Mouse (Mus musculus) thymus, adult 18-20 months (tissue): ENCODE results near the gene Arap1.
A peak's percentile ranks its signal among the peaks of the same experiment; 100 is the strongest.

Source experiments
- DNase-seq, 2 experiments: peaks; one replicate each; pipeline ENCODE4 v3.0.0; 2022; ENCODE audit warnings: mixed read lengths in 2 of 2

Arap1 gene

DNA sequence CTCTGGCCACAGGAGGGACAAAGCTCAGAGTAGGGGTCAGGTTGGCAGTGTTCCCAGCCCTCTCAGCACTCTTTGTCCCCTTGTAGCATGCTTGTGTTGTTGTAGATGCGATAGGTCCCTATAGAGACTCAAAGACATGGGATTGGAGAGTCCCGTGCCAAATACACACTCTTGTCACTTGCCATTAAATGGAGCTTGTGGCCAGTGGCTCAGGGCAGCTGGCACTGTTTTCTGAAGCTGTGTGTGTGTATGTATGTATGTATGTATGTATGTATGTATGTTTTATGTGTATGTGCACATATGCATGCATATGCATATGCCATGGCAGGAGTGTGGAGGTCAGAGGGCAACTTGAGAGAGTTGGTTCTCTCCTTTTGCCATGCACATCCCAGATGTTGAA is 20.1 kb upstream of the Arap1 start:
- DNase-seq: no peak

DNA sequence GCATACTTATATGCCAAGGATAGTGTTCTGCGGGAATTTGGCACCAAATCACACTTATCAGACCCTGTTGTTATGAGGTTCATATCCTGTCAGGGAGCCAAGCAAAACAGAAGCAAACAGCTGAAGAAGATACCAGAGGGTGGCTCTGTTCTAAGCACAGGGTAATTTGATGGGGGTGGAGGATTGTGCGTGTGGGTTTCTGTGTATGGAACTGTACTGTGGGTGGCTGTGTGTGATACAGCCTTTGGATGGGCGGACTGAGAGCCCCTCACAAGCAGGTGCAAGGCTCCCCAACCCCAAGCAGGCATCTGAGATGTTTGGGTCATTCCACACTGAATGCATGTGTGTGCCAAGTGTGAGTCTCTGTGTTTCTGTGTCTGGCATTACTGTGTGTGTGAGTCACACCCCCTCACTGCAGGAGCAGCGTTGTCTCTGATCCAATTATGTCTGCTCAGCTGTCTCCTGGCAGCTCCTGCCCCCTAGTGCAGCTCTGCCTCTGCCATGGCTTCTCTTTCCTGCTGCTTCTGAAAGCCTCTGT is 19.2 kb upstream of the Arap1 start:
- DNase-seq: no peak

- no peak for DNase-seq
Measured at GRCm38 (mm10) chr7:101329606-101330005, 18.3 kb upstream of the Arap1 start.

- DNase-seq: no peak
Measured at GRCm38 (mm10) chr7:101330074-101330840, 17.6 kb upstream of the Arap1 start.

DNA sequence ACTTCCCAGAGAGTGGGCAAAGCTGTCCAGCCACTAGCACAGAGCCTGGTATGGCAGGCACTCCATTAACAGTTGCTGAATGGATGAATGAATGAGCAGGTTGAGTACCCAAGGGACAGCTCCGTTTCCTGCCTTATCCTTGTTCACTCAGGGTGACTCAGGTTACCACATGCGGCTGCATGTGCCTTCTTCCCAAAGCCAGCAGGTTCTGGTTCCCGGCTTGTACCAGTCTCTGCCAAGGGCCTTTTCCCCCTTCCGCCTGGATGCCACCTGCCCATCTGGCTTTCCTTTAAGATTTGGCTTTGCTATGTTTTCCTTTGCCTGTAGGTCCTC is 17.1 kb upstream of the Arap1 start:
- no peak for DNase-seq

DNA sequence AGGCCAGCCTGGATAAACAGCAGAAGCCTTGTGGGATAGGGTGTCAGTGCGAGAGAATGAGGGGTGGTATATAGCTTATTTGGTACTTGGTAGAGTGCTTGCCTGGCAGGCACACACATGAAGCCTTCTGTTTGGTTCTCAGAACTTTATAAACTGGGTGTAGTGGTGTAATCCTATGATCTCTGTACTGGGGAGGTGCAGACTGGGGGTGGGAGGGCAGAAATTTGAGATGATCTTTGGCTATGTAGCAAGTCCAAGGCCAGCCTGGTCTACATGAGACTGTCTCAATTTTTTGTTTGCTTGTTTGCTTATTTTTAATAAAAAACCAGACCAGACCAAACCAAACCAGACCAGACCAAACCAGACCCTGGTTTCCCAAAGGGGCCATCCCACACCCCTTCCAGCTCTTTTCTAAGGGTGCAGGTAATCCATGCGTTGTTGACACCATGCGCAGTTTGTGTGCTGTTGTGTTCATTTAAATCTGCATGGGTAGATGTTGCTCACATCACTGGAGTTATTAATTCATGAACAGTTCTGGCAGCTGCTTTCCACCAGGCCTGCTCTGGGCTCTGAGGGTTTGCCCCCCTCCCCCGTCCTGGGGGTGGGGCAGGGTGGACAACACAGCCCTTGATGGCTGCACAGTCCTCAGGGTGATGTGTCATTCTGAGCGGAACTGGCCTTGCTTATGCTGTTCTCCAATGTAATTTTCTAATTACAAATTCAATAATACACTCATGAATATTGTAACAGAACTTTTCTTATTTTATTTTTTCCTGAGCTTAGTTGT is 15.6 kb upstream of the Arap1 start:
- no peak for DNase-seq

DNA sequence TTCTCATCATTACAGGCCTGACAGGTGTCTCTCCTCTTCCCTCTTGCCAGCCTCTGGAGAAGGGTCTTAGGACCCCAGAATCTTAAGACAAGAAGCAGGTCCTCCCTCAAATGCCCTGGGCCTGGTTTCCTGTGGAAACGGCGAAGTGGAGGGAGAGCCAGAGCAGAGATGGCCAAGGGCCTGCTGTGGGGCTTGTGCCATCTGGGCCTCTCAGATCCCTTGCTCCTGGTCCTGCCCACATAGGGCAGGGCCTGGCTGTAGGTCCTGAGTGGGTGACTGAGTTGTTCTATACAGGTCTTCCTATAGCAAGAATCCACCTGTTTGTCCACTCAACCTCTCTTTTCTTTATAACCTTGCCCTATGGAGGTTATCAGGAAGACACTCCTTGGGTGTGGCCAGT is 12.6 kb upstream of the Arap1 start:
- DNase-seq: no peak

DNA sequence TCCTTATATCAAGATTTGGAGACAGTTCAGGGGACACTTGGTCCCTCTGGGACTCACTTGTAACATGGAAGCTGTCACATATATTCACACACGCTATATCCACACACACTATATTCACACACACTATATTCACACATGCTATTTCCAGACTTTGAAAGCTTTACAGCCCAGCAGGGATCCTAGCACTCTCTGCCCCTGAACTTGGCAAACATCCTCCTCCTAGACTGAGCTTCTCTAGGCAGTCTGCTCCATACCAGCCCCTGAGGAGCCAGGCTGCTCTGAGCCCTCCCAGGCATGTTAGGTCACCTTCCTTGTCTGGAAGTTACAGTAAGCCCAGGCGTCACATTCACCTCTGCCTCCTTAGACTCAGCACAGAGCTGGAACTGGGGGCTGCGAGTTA is 11.2 kb upstream of the Arap1 start:
- DNase-seq: no peak

DNA sequence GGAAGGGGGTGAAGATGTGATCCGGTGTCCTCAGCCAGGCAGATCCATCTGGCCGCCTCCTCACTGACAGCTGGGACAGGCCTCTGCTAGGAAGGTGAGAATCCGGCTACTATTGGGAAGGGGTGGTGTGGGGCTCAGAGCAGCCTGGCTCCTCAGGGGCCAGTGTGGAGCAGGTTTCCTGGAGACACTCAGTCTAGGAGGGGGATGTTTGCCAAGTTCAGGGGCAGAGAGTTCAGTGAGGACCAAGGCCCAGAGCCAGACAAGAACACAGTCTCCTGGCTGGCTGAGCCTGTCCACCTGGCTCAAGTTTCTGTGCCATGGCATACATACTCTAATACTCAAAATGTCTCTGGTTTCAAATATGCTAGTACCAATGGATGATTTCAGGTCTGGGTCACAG is 10.5 kb upstream of the Arap1 start:
- DNase-seq: no peak

GRCm38 (mm10) chr7:101341405-101341804 is 6.5 kb upstream of the Arap1 start:
- peak in 1 of 2 experiments; percentile 56 for DNase-seq

GRCm38 (mm10) chr7:101343135-101343534 is 4.7 kb upstream of the Arap1 start:
- no peak for DNase-seq

GRCm38 (mm10) chr7:101344892-101345291 is 3.0 kb upstream of the Arap1 start:
- DNase-seq: no peak

DNA sequence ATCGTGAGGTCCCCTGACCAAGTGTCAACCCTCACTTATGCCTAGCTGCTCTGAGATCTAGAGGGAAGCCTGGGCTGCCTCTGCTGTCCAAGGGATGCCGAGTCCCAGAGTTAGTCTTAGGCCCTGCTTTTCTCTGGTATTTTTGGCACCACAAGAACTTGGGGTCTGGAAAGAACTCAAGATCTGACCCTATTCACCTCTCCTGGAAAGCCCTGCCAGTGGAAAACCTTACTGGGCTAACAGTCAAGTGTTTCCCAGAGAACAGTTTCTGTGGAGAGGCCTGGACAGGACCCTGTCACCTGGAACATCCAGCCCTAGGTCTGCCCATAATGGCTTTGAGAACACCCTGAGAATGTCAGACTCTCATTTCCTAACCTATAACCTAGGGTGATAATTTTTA is 876 bp upstream of the Arap1 start:
- no peak for DNase-seq

DNA sequence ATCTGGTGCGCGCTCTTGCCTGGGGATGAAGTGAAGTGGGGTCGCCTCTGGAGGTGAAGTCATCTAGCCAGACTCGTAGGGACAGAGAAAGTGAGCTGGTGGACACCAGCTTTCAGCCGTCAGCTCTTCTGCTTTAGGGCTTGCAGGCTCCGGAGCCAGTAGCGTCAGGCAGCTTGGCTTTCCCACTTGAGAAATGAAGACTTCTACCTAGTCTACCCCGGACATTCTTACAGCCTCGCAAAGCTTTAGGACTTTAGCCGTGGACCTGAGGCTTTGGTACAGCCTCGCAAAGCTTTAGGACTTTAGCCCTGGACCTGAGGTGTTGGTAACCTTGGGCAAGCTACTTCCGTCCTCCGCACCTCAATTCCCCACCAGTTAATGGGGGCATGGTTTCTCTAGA is 445 bp downstream of the Arap1 start:
- DNase-seq: no peak

DNA sequence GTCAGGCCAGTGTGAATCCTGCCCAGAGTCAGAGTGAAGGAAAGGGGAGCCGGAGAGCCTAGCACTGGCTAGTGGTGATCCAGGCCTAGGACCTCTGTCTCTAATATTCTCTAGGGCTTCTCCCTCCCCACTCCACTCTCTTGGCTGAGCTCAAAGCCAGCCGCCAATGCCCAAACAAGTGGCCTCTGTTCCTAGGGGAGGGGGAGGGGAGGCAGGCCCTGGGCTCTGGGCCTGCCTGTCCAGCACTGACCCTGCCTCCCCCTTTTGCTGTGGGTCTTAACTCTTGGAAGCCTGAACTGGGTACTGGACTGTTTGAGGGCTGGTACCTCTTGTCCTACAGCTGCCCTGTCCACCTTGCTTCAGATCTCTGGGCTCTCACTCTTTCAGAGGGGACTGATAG is 2.0 kb downstream of the Arap1 start:
- no peak for DNase-seq

DNA sequence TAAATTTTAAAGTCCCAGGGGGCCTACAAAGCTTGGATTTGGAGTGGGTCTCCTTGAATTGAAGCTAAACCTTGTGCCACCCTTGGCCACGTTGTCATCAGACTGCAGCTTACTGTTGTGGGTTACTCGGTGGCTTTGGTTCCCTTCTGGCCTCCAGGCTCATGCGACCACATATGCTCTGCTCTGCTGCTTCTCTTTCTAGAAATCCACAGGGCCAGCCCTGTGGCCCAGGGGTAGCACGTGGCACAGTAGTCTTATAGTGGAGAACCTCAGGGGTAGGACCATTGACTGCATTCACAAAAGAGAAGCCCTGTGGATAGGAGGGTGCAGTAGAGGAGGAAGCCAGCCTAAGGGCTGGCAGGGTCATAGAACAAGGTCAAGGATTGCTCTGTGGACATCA is 4.5 kb downstream of the Arap1 start:
- no peak for DNase-seq

DNA sequence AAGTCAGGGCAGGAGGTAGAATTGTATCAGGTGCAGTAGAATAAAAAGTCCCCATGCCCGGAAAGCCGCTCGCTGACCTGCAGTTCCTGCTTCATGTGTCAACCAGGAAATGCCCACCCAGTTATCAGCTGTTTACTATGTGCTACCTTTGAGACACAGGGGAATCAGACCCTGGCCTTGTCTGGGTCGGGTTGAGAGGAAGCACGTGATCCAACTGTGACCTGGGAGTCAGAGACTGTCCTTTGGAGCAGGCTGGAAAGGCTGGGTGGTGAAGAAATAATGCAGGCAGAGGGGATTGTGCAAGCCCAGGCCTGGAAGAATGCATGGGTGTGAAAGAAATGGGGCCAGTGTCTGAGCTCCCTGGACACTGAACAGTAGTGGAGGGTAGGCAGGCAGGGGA is 6.6 kb downstream of the Arap1 start:
- DNase-seq: no peak

GRCm38 (mm10) chr7:101355551-101356100 is 7.8 kb downstream of the Arap1 start:
- no peak for DNase-seq

DNA sequence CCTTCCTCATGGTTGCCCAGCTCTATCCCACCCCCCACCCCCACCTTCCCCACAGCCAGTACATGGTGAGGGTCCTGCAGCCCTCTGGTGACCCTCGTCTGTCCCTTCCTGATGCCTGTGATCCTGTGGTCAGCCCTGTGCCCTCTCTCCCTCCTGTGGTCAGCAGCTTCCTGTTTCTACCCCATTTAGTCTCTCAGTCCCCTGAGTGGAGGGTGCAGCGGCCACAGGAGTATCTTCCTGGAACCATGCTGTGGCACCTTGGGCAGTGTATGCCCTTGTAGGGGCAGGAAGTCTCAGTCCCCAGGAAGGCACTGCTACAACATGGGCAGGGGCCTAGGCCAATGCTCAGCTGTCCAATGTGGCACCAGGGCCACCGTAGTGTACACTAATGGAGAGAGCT is 9.0 kb downstream of the Arap1 start:
- no peak for DNase-seq

- DNase-seq: no peak
Measured at GRCm38 (mm10) chr7:101360406-101360805, 12.5 kb downstream of the Arap1 start.

DNA sequence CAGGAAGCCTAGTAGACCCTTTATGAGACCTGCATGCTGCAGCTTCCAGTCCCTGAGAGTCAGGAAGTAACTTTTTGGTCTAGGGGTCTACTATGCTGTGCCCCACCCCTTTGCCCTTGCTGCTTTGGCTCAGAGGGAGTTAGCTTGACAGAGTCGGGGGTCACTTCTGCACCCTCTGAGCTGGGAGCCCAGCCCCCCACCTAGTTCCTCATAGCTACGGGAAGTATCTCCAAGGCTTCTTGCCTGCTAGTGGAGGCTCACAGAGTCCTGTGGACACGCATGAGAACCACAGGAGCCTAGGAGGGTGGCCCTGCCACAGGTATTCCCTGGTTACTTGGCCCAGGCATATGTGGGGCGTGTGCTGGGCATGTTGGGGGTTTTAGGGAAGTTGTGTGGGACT is 13.2 kb downstream of the Arap1 start:
- no peak for DNase-seq

- no peak for DNase-seq
Measured at GRCm38 (mm10) chr7:101361767-101362166, 13.9 kb downstream of the Arap1 start.

DNA sequence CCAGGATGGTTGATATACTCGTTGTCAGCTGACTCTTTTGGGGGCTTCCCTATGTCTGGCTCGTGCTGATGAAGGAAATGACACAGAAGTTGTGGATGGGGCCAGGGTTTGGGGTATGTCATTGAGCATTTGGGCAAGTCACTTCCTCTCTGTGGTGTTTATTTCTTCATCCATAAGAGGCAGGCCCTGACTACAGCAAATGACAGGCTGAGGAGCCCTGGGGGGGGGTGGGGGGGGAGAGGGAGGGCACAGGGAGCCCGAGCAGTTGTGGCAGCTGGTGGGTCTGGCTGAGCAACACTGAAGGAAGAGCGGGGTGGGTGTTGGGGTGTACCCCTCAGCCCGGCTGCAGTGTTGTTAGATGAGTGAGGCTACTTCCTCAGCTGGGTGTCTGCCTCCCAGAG is 14.9 kb downstream of the Arap1 start:
- DNase-seq: no peak

- DNase-seq: no peak
Measured at GRCm38 (mm10) chr7:101363914-101364313, 16.0 kb downstream of the Arap1 start.
